Mouse (Mus musculus): ENCODE results near the gene Klf13. TPM values are rescaled to one million over a fixed set of nuclear protein-coding genes. Genes with fewer than 3 reads are reported as not detected.
A peak's percentile ranks its signal among the peaks of the same experiment; 100 is the strongest.

The Klf13 gene
- polyA plus RNA-seq, 1 experiment: 59.6 TPM

GRCm38 (mm10) chr7:63894662-63895061, 44.1 kb downstream of the Klf13 start:
- peaks cover 24% of the 10 kb centered on the region for H3K4me1 ChIP-seq (ENCODE audit: control insufficient read depth, insufficient read depth, low read length)
- H3K4me3 ChIP-seq (ENCODE audit: insufficient read depth, low read length): no peak overlapping the region
- H3K27ac ChIP-seq (ENCODE audit: insufficient read depth, low read length): peak overlapping the region; percentile 59; the same call in 1 of the 2 replicates
- TF ChIP-seq POLR2A (IDR thresholded peaks at IDR 0.05; ENCODE audit: extremely low read depth, insufficient read depth, low read length) (no peak), CTCF (IDR thresholded peaks at IDR 0.05; ENCODE audit: extremely low read depth, insufficient read depth, low read length) (no peak)

- peaks cover 24% of the 10 kb centered on the region for H3K4me1 ChIP-seq (ENCODE audit: control insufficient read depth, insufficient read depth, low read length)
- H3K27ac ChIP-seq (ENCODE audit: insufficient read depth, low read length): no peak overlapping the region
- no peak for TF ChIP-seq CTCF (IDR thresholded peaks at IDR 0.05; ENCODE audit: extremely low read depth, insufficient read depth, low read length)
- TF ChIP-seq POLR2A (IDR thresholded peaks at IDR 0.05; ENCODE audit: extremely low read depth, insufficient read depth, low read length): no peak
- H3K4me3 ChIP-seq (ENCODE audit: insufficient read depth, low read length): no peak overlapping the region
Observed at GRCm38 (mm10) chr7:63893729-63894128, 45.0 kb downstream of the Klf13 start.

DNA sequence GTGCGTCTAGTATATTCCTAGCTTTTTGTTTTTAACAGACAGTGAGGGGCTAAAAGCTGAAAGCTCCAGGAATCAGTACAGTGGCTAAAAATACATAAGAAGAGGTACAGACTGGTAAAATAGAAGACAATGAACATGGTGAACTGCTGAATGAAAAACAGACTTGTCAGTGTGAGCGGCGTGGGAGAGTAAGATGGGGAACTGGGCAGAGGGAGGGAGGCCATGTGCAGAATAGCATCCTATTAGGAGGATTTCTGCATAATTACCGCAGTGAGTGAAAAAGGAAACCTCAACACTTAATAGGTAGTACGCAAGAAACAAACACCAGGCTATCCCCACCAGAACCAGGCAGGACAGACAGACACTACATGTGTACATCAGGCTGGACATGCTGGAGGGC, 45.5 kb downstream of the Klf13 start:
- Histone ChIP-seq H3K27ac (ENCODE audit: insufficient read depth, low read length) (no peak overlapping the region), H3K4me3 (ENCODE audit: insufficient read depth, low read length) (no peak overlapping the region), H3K4me1 (ENCODE audit: control insufficient read depth, insufficient read depth, low read length) (peaks cover 22% of the 10 kb centered on the region)
- TF ChIP-seq POLR2A (IDR thresholded peaks at IDR 0.05; ENCODE audit: extremely low read depth, insufficient read depth, low read length) (no peak), CTCF (IDR thresholded peaks at IDR 0.05; ENCODE audit: extremely low read depth, insufficient read depth, low read length) (no peak)

DNA sequence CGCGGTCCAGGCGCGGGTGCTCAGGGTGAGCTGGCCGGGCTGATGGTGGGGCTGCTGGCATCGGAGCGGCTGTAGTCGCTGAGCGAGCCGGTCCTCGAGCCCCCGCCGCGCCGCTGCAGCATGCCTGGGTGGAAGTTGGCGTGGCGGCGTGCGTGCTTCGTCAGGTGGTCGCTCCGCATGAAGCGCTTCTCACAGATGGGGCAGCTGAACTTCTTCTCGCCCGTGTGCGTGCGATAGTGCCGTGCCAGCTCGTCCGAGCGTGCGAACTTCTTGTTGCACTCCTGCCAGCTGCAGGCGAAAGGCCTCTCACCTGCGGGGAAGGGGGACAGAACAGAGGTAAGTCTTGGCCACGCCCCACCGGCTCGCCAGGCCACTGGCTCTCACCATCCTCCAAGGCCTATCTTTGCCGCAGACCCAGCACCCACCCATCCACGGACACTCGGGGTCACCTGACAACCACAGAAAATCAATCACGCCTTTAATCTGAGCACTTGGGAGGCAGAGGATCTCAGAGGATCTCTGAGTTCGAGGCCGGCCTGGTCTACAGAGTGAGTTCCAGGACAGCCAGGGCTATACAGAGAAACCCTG, 47.1 kb downstream of the Klf13 start:
- TF ChIP-seq POLR2A (IDR thresholded peaks at IDR 0.05; ENCODE audit: extremely low read depth, insufficient read depth, low read length): no peak
- TF ChIP-seq CTCF (IDR thresholded peaks at IDR 0.05; ENCODE audit: extremely low read depth, insufficient read depth, low read length): no peak
- H3K4me3 ChIP-seq (ENCODE audit: insufficient read depth, low read length): no peak overlapping the region
- peaks cover 13% of the 10 kb centered on the region for H3K4me1 ChIP-seq (ENCODE audit: control insufficient read depth, insufficient read depth, low read length)
- H3K27ac ChIP-seq (ENCODE audit: insufficient read depth, low read length): no peak overlapping the region

DNA sequence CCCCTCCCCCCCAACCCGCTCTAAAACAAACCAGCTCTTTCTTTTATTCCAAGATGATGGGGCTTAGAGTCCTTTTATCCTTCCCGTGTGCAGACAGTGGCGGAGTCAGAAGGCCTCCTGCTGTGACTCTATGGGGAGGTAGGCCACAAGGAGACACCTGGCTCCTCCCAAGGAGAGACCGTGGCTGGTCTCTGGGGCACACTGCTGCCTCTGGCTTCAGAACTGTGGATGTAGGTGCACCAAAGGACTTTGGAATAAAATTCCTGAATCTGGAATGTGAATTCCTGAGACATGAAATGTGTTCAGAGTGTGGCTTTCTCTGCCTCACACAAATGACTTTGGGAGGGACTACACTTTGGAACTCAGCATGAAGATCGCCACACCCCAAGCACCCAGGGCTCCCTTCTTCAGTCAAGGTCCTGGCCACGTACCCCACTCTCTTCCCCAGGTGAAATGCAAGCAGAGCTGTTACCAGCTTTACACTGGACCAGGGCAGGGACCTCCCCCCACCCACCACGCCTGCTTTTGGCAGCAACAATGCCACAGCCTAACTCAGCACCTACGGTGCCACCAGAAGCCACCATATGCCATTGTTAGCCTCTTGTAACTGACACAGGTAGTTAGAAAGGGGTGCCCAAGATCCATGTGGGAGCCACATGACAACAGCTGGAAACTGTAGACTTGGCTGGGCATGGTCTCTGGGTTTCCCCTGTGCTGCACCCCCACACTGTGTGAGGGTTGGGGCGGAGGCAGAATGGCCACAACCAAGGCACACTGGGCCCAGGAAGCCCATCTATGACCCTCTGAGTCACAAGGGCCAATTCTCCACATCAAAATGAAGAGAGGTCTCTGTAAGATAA, 49.4 kb downstream of the Klf13 start:
- peaks cover 8% of the 10 kb centered on the region for H3K4me1 ChIP-seq (ENCODE audit: control insufficient read depth, insufficient read depth, low read length)
- no peak overlapping the region for H3K4me3 ChIP-seq (ENCODE audit: insufficient read depth, low read length)
- H3K27ac ChIP-seq (ENCODE audit: insufficient read depth, low read length): no peak overlapping the region
- no peak for TF ChIP-seq CTCF (IDR thresholded peaks at IDR 0.05; ENCODE audit: extremely low read depth, insufficient read depth, low read length)
- no peak for TF ChIP-seq POLR2A (IDR thresholded peaks at IDR 0.05; ENCODE audit: extremely low read depth, insufficient read depth, low read length)

- Histone ChIP-seq H3K27ac (ENCODE audit: insufficient read depth, low read length) (no peak overlapping the region), H3K4me3 (ENCODE audit: insufficient read depth, low read length) (no peak overlapping the region), H3K4me1 (ENCODE audit: control insufficient read depth, insufficient read depth, low read length) (peaks cover 8% of the 10 kb centered on the region)
- no peak for TF ChIP-seq CTCF (IDR thresholded peaks at IDR 0.05; ENCODE audit: extremely low read depth, insufficient read depth, low read length)
- no peak for TF ChIP-seq POLR2A (IDR thresholded peaks at IDR 0.05; ENCODE audit: extremely low read depth, insufficient read depth, low read length)
Observed at GRCm38 (mm10) chr7:63888674-63889073, 50.0 kb downstream of the Klf13 start.

DNA sequence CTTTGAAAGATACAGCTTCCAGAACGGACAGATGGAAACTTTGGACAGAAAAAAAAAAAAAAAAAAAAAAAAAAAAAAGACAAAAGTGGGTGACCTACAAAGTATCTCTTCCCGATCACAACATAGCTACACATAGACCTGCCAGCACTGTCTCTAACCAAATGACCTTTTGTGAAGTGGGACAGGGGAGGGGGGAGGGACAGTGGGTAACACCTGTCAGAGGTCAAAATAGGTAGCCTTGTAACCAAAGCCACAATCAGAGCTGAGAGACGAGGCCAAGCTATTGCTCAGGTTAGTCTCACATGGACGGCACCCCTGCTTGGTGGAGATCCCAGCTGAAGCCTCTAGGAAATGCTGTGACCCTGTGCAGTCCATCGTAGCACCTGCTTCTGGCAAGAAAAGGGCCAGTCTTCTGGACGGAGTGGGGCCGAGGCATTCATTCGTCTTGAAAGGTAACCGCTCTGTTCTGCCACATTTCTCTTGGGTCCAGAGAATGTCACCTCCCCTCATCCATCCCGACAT, 51.1 kb downstream of the Klf13 start:
- TF ChIP-seq CTCF (IDR thresholded peaks at IDR 0.05; ENCODE audit: extremely low read depth, insufficient read depth, low read length): no peak
- TF ChIP-seq POLR2A (IDR thresholded peaks at IDR 0.05; ENCODE audit: extremely low read depth, insufficient read depth, low read length): no peak
- Histone ChIP-seq H3K27ac (ENCODE audit: insufficient read depth, low read length) (no peak overlapping the region; the same call in 1 of the 2 replicates), H3K4me3 (ENCODE audit: insufficient read depth, low read length) (no peak overlapping the region), H3K4me1 (ENCODE audit: control insufficient read depth, insufficient read depth, low read length) (peaks cover 4% of the 10 kb centered on the region)

GRCm38 (mm10) chr7:63887034-63887551, 51.6 kb downstream of the Klf13 start:
- H3K4me3 ChIP-seq (ENCODE audit: insufficient read depth, low read length): no peak overlapping the region
- H3K4me1 ChIP-seq (ENCODE audit: control insufficient read depth, insufficient read depth, low read length): peaks cover 4% of the 10 kb centered on the region
- TF ChIP-seq CTCF (IDR thresholded peaks at IDR 0.05; ENCODE audit: extremely low read depth, insufficient read depth, low read length) (no peak), POLR2A (IDR thresholded peaks at IDR 0.05; ENCODE audit: extremely low read depth, insufficient read depth, low read length) (no peak)

GRCm38 (mm10) chr7:63885025-63885424, 53.7 kb downstream of the Klf13 start:
- Histone ChIP-seq H3K4me1 (ENCODE audit: control insufficient read depth, insufficient read depth, low read length) (peaks cover 5% of the 10 kb centered on the region), H3K4me3 (ENCODE audit: insufficient read depth, low read length) (no peak overlapping the region), H3K27ac (ENCODE audit: insufficient read depth, low read length) (no peak overlapping the region)
- TF ChIP-seq POLR2A (IDR thresholded peaks at IDR 0.05; ENCODE audit: extremely low read depth, insufficient read depth, low read length): no peak
- TF ChIP-seq CTCF (IDR thresholded peaks at IDR 0.05; ENCODE audit: extremely low read depth, insufficient read depth, low read length): no peak

More at GRCm38 (mm10) chr7:63887034-63887551, 51.6 kb downstream of the Klf13 start:
- H3K27ac ChIP-seq (ENCODE audit: insufficient read depth, low read length): no peak overlapping the region; the same call in 1 of the 2 replicates
